Mouse (Mus musculus): ENCODE measurements around the gene Nfkbib. TPM values are rescaled to one million over a fixed set of nuclear protein-coding genes. Genes with fewer than 3 reads are reported as not detected.

Nfkbib gene
- polyA plus RNA-seq (2012; ENCODE audit: low replicate concordance): 136 and 205 TPM in 2 replicates

GRCm38 (mm10) chr7:28767462-28767965, at the start of gene Nfkbib:
Gene Nfkbib (minus strand): TSS chr7:28767512.

DNA sequence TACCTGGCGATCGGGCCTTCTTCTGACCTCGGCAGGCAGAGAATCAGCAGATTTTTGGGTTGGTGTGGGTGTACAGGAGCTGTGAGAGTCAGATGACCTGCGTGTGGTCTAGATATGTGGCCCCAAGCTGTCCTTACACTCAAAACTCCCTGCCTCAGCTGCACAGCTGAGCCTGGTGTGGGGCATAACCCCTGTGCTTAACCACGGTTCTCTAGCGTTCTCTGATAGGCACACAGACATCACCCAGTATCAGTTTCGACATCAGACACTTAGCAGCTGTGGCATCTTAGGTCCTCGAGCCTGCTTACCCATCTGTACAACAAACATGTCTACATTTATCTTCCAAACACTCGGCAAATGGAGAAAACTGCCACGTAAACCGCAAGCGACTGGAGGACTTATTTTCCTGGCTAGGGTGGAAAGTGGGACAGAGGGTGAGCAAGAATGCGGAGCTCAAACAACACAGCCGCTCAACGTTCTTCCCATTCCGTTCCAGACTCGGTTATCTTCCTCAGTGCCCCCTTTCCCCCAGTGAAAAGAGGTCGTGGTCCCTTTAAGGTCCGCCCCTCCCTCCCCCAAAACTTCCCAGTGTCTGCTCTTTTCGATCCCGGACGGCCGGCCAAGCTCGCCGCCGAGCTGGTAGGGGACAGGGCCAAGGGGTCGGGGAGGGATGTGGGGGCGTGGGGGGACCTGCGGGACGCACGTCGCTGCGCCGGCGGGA, 41.1 kb upstream of the Nfkbib start, which contains the start of gene Hnrnpl:
Gene Hnrnpl (plus strand): TSS at position 321 of the 721 bp plus-strand sequence.

DNA sequence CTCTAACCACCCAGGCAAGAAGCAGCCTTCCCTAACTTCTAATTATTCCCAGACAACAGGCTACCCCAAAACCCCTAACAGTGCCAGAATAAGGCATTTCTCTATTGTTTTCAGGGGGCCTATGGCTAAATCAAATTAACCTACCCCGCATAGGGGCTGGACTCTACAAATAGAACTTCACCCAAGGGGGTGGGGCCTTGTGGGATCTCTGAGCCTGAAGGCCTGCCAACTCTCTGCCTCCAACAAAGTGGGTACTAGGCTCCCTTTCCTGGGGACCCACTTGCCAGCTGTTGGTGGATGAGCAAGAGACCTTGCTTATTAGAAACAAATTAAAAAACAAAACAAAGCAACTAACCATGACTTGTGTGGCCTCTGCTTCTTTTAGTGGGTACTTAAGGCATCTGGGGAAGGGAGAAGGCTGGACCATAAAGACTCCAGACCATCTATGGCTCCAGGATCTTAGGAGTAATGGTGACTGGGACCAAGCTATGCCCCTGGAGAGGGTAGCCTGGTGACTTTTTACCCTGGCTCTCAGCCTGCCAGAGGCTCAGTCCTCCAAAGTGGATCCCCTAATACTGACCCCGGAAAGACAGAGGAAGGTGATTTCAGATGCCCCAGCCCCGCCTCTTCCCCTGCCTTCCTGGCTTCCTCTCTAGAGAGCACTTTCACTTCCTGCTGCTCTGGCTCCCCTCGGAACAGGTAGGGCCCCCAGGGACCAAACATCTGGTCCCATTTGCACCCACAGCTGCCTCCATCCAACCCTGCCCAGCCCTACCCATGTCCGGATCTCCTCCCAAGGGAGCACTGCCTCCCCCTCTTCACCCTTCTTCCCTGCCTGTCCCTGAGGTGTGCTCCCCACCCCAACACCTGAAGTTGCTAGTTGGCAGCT, 21.2 kb upstream of the Nfkbib start, which contains the start of gene Rinl:
Gene Rinl (plus strand): TSS at position 663 of the 889 bp plus-strand sequence.

GRCm38 (mm10) chr7:28766173-28766879, 986 bp downstream of the Nfkbib start, which contains the start of gene Sirt2:
Gene Sirt2 (plus strand): TSS chr7:28766735.

DNA sequence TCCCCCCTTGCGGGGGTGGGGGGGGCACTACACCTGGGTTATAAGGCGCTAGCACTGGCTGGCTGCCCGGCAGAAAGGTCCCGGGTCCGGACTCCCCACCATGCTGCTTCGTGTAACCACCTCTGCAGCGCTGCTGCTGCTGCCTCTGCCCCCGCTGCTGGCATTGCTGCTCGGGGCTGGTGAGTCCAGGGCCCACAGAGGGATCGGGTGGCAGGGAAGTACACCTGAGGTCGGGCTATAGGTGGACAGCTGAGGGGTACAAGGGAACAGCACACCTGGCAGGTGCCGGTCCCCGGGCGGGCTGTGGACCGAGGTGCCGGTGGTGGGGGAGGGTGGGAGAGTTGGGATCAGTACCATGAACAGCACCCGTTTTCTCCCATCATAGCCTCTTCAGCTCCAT, 11.2 kb downstream of the Nfkbib start, which contains the start of gene Ccer2:
Gene Ccer2 (plus strand): TSS at position 96 of the 400 bp plus-strand sequence.

GRCm38 (mm10) chr7:28741709-28742438, 25.4 kb downstream of the Nfkbib start, which contains the start of the genes Mrps12 and Sars2:
Gene Mrps12 (minus strand): TSS chr7:28741820.
Gene Sars2 (plus strand): TSS chr7:28741992.

GRCm38 (mm10) chr7:28716590-28717281, 50.6 kb downstream of the Nfkbib start, which contains the start of gene Fbxo17:
Gene Fbxo17 (plus strand): TSS chr7:28716804.

Other genes with a start within 250 kb of the Nfkbib start
- gene Ifnl3, start 244.7 kb downstream of the Nfkbib start, polyA plus RNA-seq (2012; ENCODE audit: low replicate concordance): not detected in 2 replicates
- gene Sycn, start 226.6 kb downstream of the Nfkbib start, polyA plus RNA-seq (2012; ENCODE audit: low replicate concordance): not detected in 2 replicates
- 0.15 and 0.30 TPM in 2 replicates for gene Nccrp1, start 220.3 kb downstream of the Nfkbib start, polyA plus RNA-seq (2012; ENCODE audit: low replicate concordance)
- gene Samd4b, start 169.4 kb downstream of the Nfkbib start, polyA plus RNA-seq (2012; ENCODE audit: low replicate concordance): 121 and 137 TPM in 2 replicates
- gene Pak4, start 169.3 kb downstream of the Nfkbib start, polyA plus RNA-seq (2012; ENCODE audit: low replicate concordance): 59.1 and 63.0 TPM in 2 replicates
- not detected in 2 replicates for gene Acp7, start 136.2 kb downstream of the Nfkbib start, polyA plus RNA-seq (2012; ENCODE audit: low replicate concordance)
- gene Fbxo27, start 74.7 kb downstream of the Nfkbib start, polyA plus RNA-seq (2012; ENCODE audit: low replicate concordance): 0.26 TPM in 2 replicates
- gene Fbxo17, start 50.7 kb downstream of the Nfkbib start, polyA plus RNA-seq (2012; ENCODE audit: low replicate concordance): 0.34 and 0.60 TPM in 2 replicates
- 270 and 504 TPM in 2 replicates for gene Mrps12, start 25.7 kb downstream of the Nfkbib start, polyA plus RNA-seq (2012; ENCODE audit: low replicate concordance)
- 52.8 and 59.0 TPM in 2 replicates for gene Sars2, start 25.5 kb downstream of the Nfkbib start, polyA plus RNA-seq (2012; ENCODE audit: low replicate concordance)
- gene Ccer2, start 11.3 kb downstream of the Nfkbib start, polyA plus RNA-seq (2012; ENCODE audit: low replicate concordance): 0.23 TPM in 1 of 2 replicates, not detected in the other
- gene Sirt2, start 777 bp downstream of the Nfkbib start, polyA plus RNA-seq (2012; ENCODE audit: low replicate concordance): 114 and 160 TPM in 2 replicates
- gene Rinl, start 21.5 kb upstream of the Nfkbib start, polyA plus RNA-seq (2012; ENCODE audit: low replicate concordance): 96.6 and 114 TPM in 2 replicates
- 590 and 675 TPM in 2 replicates for gene Hnrnpl, start 41.0 kb upstream of the Nfkbib start, polyA plus RNA-seq (2012; ENCODE audit: low replicate concordance)
- 3.3 and 24.2 TPM in 2 replicates for gene Ech1, start 57.7 kb upstream of the Nfkbib start, polyA plus RNA-seq (2012; ENCODE audit: low replicate concordance)
- gene Lgals4, start 66.3 kb upstream of the Nfkbib start, polyA plus RNA-seq (2012; ENCODE audit: low replicate concordance): 2.6 TPM in 1 of 2 replicates, not detected in the other
- 7.4 and 7.6 TPM in 2 replicates for gene Lgals7, start 96.3 kb upstream of the Nfkbib start, polyA plus RNA-seq (2012; ENCODE audit: low replicate concordance)
- gene Capn12, start 113.9 kb upstream of the Nfkbib start, polyA plus RNA-seq (2012; ENCODE audit: low replicate concordance): 0.07 TPM in 1 of 2 replicates, not detected in the other
- 469 and 673 TPM in 2 replicates for gene Actn4, start 194.8 kb upstream of the Nfkbib start, polyA plus RNA-seq (2012; ENCODE audit: low replicate concordance)
- 39.7 and 203 TPM in 2 replicates for gene Eif3k, start 214.4 kb upstream of the Nfkbib start, polyA plus RNA-seq (2012; ENCODE audit: low replicate concordance)
- 71.5 and 127 TPM in 2 replicates for gene Map4k1, start 214.5 kb upstream of the Nfkbib start, polyA plus RNA-seq (2012; ENCODE audit: low replicate concordance)

Measured in leukemia stem cell, adult 10-12 weeks (primary cell).